Mouse (Mus musculus): ENCODE data around the gene RPS10-NUDT3. TPM values are rescaled to one million over a fixed set of nuclear protein-coding genes. Genes with fewer than 3 reads are reported as not detected.

Gene RPS10-NUDT3
- polyA plus RNA-seq, 1 experiment from 2014 or later = not detected

DNA sequence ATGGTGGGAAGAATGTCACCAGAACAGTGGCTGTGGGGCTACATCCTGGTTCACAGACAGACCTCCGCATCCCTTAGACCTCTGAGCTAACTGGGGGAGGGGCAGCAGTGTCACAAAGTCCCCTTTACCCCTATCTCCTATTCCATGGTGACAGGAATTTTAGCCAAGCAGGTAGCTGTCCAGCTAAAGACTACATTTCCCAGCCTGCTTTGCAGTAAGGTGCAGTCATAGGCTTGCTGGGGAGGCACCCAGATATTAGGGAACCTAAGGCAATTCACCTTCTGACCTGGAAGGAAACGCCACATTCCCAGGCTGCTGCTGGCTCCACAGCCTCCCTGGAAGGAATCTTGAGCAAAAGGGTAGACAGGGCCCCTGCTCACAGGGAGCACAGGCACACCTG is 93.8 kb downstream of the RPS10-NUDT3 start:
- no peaks in the 10 kb centered on the region for H3K36me3 ChIP-seq (replicated peaks; ENCODE audit: insufficient read depth, low read length)
- no peak overlapping the region for H3K4me2 ChIP-seq (ENCODE audit: low read depth, low read length)
- no peak overlapping the region for H3K4me3 ChIP-seq (ENCODE audit: low read depth, low read length)
- peaks cover 4% of the 10 kb centered on the region; the same call in 1 of the 2 replicates for H3K4me1 ChIP-seq (ENCODE audit: insufficient read depth)
- DNase-seq = no peak
- WGBS (ENCODE audit: insufficient replicate concordance) = 73% methylated on average over 2 of the region's 2 CpGs
- H3K9me3 ChIP-seq (ENCODE audit: low read length) = no peaks in the 10 kb centered on the region
- TF ChIP-seq EP300 (IDR thresholded peaks at IDR 0.05; ENCODE audit: low read depth) = no peak
- no peak for TF ChIP-seq CTCF (IDR thresholded peaks at IDR 0.05; ENCODE audit: low read depth)
- no peak overlapping the region for H3K27ac ChIP-seq (ENCODE audit: low read depth)
- ATAC-seq = no peak
- H3K27me3 ChIP-seq (ENCODE audit: insufficient read depth, low read length) = peaks cover 5% of the 10 kb centered on the region; the same call in 1 of the 2 replicates
- no peak overlapping the region for H3K9ac ChIP-seq (replicated peaks)

DNA sequence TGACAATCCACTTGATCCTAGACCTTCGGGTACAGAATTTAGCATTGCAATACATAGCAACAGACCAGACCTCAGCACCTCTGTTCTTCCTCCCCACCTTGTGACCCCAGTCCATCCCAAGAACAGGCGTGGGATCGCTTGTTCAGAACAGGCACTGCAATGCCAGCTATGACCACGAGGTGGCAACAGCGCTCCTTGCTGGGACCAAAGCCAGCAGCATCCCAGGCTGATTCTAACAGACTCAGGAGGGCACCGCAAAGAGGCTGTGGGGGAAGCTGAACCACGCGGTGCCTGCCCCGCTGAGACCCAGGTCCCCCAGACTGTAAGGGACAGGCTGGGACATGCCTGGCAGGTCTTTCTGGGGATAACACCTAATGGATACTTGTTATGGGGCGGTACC is 100.3 kb downstream of the RPS10-NUDT3 start:
- no peak overlapping the region for H3K4me3 ChIP-seq (ENCODE audit: low read depth, low read length)
- 4% methylated on average over 10 of the region's 10 CpGs for WGBS (ENCODE audit: insufficient replicate concordance)
- ATAC-seq = peak; percentile 63

DNA sequence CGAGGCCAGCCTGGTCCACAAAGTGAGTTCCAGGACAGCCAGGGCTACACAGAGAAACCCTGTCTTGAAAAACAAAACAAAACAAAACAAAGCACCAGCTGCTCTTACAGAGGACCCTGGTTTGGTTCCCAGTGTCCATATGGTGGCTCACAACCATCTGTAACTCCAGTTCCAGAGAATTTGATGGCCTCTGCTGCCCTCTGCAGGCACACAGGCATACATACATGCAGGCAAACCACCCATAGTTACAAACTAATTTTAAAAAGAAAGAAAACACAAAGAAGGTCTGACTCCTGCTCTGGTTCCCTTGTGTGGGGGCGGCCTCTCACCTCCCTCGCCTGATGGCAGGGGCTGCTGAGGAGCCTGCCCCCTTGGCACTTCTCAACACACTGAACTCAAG is 101.7 kb downstream of the RPS10-NUDT3 start:
- no peak overlapping the region for H3K4me2 ChIP-seq (ENCODE audit: low read depth, low read length)
- TF ChIP-seq CTCF (IDR thresholded peaks at IDR 0.05; ENCODE audit: low read depth) (peak; percentile 48), EP300 (IDR thresholded peaks at IDR 0.05; ENCODE audit: low read depth) (no peak)
- no peak for DNase-seq
- 77% methylated on average over 2 of the region's 3 CpGs for WGBS (ENCODE audit: insufficient replicate concordance)
- no peaks in the 10 kb centered on the region for H3K27me3 ChIP-seq (ENCODE audit: insufficient read depth, low read length)
- no peak for ATAC-seq
- H3K4me1 ChIP-seq (ENCODE audit: insufficient read depth) = peaks cover 6% of the 10 kb centered on the region; the same call in 1 of the 2 replicates
- H3K9ac ChIP-seq (replicated peaks) = no peak overlapping the region
- H3K27ac ChIP-seq (ENCODE audit: low read depth) = no peak overlapping the region
- H3K4me3 ChIP-seq (ENCODE audit: low read depth, low read length) = no peak overlapping the region
- no peaks in the 10 kb centered on the region for H3K36me3 ChIP-seq (replicated peaks; ENCODE audit: insufficient read depth, low read length)
- no peaks in the 10 kb centered on the region for H3K9me3 ChIP-seq (ENCODE audit: low read length)

More for the DNA sequence above, 100.3 kb downstream of the RPS10-NUDT3 start:
- Histone ChIP-seq H3K27ac (ENCODE audit: low read depth) (no peak overlapping the region), H3K27me3 (ENCODE audit: insufficient read depth, low read length) (no peaks in the 10 kb centered on the region), H3K9me3 (ENCODE audit: low read length) (no peaks in the 10 kb centered on the region), H3K9ac (replicated peaks) (no peak overlapping the region), H3K36me3 (replicated peaks; ENCODE audit: insufficient read depth, low read length) (no peaks in the 10 kb centered on the region), H3K4me2 (ENCODE audit: low read depth, low read length) (no peak overlapping the region), H3K4me1 (ENCODE audit: insufficient read depth) (peaks cover 6% of the 10 kb centered on the region; the same call in 1 of the 2 replicates)
- DNase-seq = peak; percentile 92
- TF ChIP-seq EP300 (IDR thresholded peaks at IDR 0.05; ENCODE audit: low read depth) = no peak
- TF ChIP-seq CTCF (IDR thresholded peaks at IDR 0.05; ENCODE audit: low read depth) = peak; percentile 100

DNA sequence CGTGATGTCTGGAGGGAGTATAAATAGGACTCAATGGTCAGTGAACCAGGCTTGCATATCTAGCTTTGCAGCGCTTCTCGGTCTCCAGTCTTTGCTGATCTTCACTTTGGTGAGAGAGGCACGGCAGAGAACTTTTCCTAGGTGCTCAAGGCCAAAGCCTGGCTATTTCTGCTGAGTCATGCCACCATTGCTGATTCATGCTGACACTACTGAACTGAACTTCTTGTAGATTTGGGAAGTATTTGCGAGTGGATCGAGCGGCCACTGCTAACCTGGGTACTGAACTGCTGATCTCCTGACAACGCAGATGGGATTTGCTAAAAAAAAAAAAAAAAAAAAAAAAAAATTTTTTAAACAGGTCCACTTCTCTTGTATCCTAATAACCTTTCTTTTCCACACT is 102.9 kb downstream of the RPS10-NUDT3 start:
- Histone ChIP-seq H3K27me3 (ENCODE audit: insufficient read depth, low read length) (no peaks in the 10 kb centered on the region), H3K9ac (replicated peaks) (no peak overlapping the region), H3K27ac (ENCODE audit: low read depth) (0 out of 2 replicates have a peak overlapping the region, but pooled peaks have one; percentile 16), H3K9me3 (ENCODE audit: low read length) (no peaks in the 10 kb centered on the region), H3K4me2 (ENCODE audit: low read depth, low read length) (no peak overlapping the region), H3K36me3 (replicated peaks; ENCODE audit: insufficient read depth, low read length) (no peaks in the 10 kb centered on the region), H3K4me1 (ENCODE audit: insufficient read depth) (peaks cover 6% of the 10 kb centered on the region; the same call in 1 of the 2 replicates), H3K4me3 (ENCODE audit: low read depth, low read length) (no peak overlapping the region)
- ATAC-seq (no peak), DNase-seq (no peak)
- WGBS (ENCODE audit: insufficient replicate concordance) = 69% methylated on average over 8 of the region's 8 CpGs
- no peak for TF ChIP-seq EP300 (IDR thresholded peaks at IDR 0.05; ENCODE audit: low read depth)

Other genes starting within 250 kb of the RPS10-NUDT3 start
- not detected in 2 replicates for gene Grm4, start 113.8 kb downstream of the RPS10-NUDT3 start, polyA plus RNA-seq (2015; fragmentation: Nextera tagmentation; extraction: Ambion mirVana)
- gene Hmga1, start 78.7 kb downstream of the RPS10-NUDT3 start, polyA plus RNA-seq (2015; fragmentation: Nextera tagmentation; extraction: Ambion mirVana) = 64.0 and 64.9 TPM in 2 replicates
- 15.0 and 16.7 TPM in 2 replicates for gene AI413582, start 69.5 kb downstream of the RPS10-NUDT3 start, polyA plus RNA-seq (2015; fragmentation: Nextera tagmentation; extraction: Ambion mirVana)
- gene Nudt3, start 11.7 kb downstream of the RPS10-NUDT3 start, polyA plus RNA-seq (2015; fragmentation: Nextera tagmentation; extraction: Ambion mirVana) = 17.9 and 20.2 TPM in 2 replicates
- gene Rps10, start 1.4 kb upstream of the RPS10-NUDT3 start, polyA plus RNA-seq (2015; fragmentation: Nextera tagmentation; extraction: Ambion mirVana) = 523 and 535 TPM in 2 replicates
- 0.27 and 0.29 TPM in 2 replicates for gene Pacsin1, start 20.3 kb upstream of the RPS10-NUDT3 start, polyA plus RNA-seq (2015; fragmentation: Nextera tagmentation; extraction: Ambion mirVana)
- 0.08 TPM in 1 of 2 replicates, not detected in the other for gene Spdef, start 93.7 kb upstream of the RPS10-NUDT3 start, polyA plus RNA-seq (2015; fragmentation: Nextera tagmentation; extraction: Ambion mirVana)
- 23.8 and 24.7 TPM in 2 replicates for gene D17Wsu92e, start 185.4 kb upstream of the RPS10-NUDT3 start, polyA plus RNA-seq (2015; fragmentation: Nextera tagmentation; extraction: Ambion mirVana)
- gene Snrpc, start 202.9 kb upstream of the RPS10-NUDT3 start, polyA plus RNA-seq (2015; fragmentation: Nextera tagmentation; extraction: Ambion mirVana) = 96.2 and 99.0 TPM in 2 replicates
- 1.6 and 2.2 TPM in 2 replicates for gene Uhrf1bp1, start 221.2 kb upstream of the RPS10-NUDT3 start, polyA plus RNA-seq (2015; fragmentation: Nextera tagmentation; extraction: Ambion mirVana)

Measured in liver, postnatal 0 days (tissue).